Mouse (Mus musculus) MEL (cell line): Measurements from ENCODE around the gene Dydc2. TPM values are rescaled to one million over a fixed set of nuclear protein-coding genes. Genes with fewer than 3 reads are reported as not detected.

Source experiments
- DNase-seq: peaks from one replicate; pipeline ENCODE4 v3.0.0; 2011; ENCODE audit warnings: low read depth, low spot score
- H3K27ac ChIP-seq: 2 replicates; pipeline ENCODE4 v1.5.1; 2012; ENCODE audit warnings: low read depth, mild to moderate bottlenecking, control low read depth, low read length, moderate library complexity; ENCODE audit not compliant: control insufficient read depth
- H3K27me3 ChIP-seq, 2 experiments: fragments of 150-350 bp in 1 of 2; sonication (generic) in 1 of 2; 2 replicates each; pipeline ENCODE4 v1.6.1; 2012; ENCODE audit warnings: low read length in 2 of 2, mild to moderate bottlenecking in 2 of 2, improper control_type of control experiment in 1 of 2, moderate library complexity in 1 of 2; ENCODE audit not compliant: insufficient read depth in 2 of 2, control insufficient read depth in 1 of 2
- H3K36me3 ChIP-seq, 2 experiments: 2 replicates each; pipeline ENCODE4 v1.6.1; 2012 to 2014; ENCODE audit warnings: low read length in 2 of 2, improper control_type of control experiment in 1 of 2, inconsistent platforms in 1 of 2, mild to moderate bottlenecking in 1 of 2; ENCODE audit not compliant: insufficient read depth in 2 of 2, control insufficient read depth in 1 of 2
- H3K4me1 ChIP-seq, 2 experiments: fragments of 150-350 bp in 1 of 2; sonication (generic) in 1 of 2; 2 replicates each; pipeline ENCODE4 v1.6.1; 2012; ENCODE audit warnings: low read length in 2 of 2, improper control_type of control experiment in 1 of 2, mild to moderate bottlenecking in 1 of 2; ENCODE audit not compliant: insufficient read depth in 2 of 2, control insufficient read depth in 1 of 2
- H3K4me3 ChIP-seq, 2 experiments: fragments of 150-350 bp in 1 of 2; sonication (generic) in 1 of 2; 2 replicates each; pipeline ENCODE4 v1.5.1; 2012; ENCODE audit warnings: low read depth in 2 of 2, low read length in 2 of 2, mild to moderate bottlenecking in 2 of 2, moderate library complexity in 2 of 2, control low read depth in 1 of 2, improper control_type of control experiment in 1 of 2; ENCODE audit not compliant: control insufficient read depth in 1 of 2, insufficient read depth in 1 of 2
- H3K79me2 ChIP-seq: 2 replicates; pipeline ENCODE4 v1.6.1; 2012; ENCODE audit warnings: mild to moderate bottlenecking, low read length, moderate library complexity; ENCODE audit not compliant: control insufficient read depth, poor library complexity, insufficient read depth
- H3K9ac ChIP-seq: 2 replicates; pipeline ENCODE4 v1.6.1; 2012; ENCODE audit warnings: low read depth, mild to moderate bottlenecking, control low read depth, low read length, moderate library complexity; ENCODE audit not compliant: control insufficient read depth, poor library complexity, severe bottlenecking
- H3K9me3 ChIP-seq: fragments of 150-350 bp; sonication (generic); replicated peaks from 2 replicates; pipeline ENCODE4 v1.6.1; 2012; ENCODE audit warnings: mild to moderate bottlenecking, low read length, improper control_type of control experiment, moderate library complexity; ENCODE audit not compliant: insufficient read depth
- BHLHE40 ChIP-seq: IDR thresholded peaks from 2 replicates; pipeline ENCODE4 v1.6.1; 2012; ENCODE audit warnings: low read depth, mild to moderate bottlenecking, inconsistent platforms, low read length, improper control_type of control experiment, borderline replicate concordance
- CHD2 ChIP-seq: IDR thresholded peaks from 2 replicates; pipeline ENCODE4 v1.6.1; 2011; ENCODE audit warnings: low read length, improper control_type of control experiment
- CTCF ChIP-seq, 3 experiments: IDR thresholded peaks in 2 of 3; conservative IDR thresholded peaks in 1 of 3; 2 replicates each; pipeline ENCODE4 v1.5.1; 2011 to 2012; ENCODE audit warnings: low read length in 3 of 3, low read depth in 2 of 3, mild to moderate bottlenecking in 2 of 3, improper control_type of control experiment in 1 of 3, inconsistent platforms in 1 of 3, mixed read lengths in 1 of 3, moderate library complexity in 1 of 3; ENCODE audit not compliant: control insufficient read depth in 1 of 3, insufficient read depth in 1 of 3, poor library complexity in 1 of 3, severe bottlenecking in 1 of 3
- E2F4 ChIP-seq: IDR thresholded peaks from 2 replicates; pipeline ENCODE4 v1.6.1; 2011; ENCODE audit warnings: low read depth, low read length, improper control_type of control experiment, borderline replicate concordance
- ELF1 ChIP-seq: IDR thresholded peaks from 2 replicates; pipeline ENCODE4 v1.6.1; 2014; ENCODE audit warnings: low read depth, mild to moderate bottlenecking, inconsistent platforms, low read length, improper control_type of control experiment, moderate library complexity
- EP300 ChIP-seq, 2 experiments: IDR thresholded peaks; 2 replicates each; pipeline ENCODE4 v1.6.1; 2011; ENCODE audit warnings: improper control_type of control experiment in 2 of 2, low read length in 2 of 2, low read depth in 1 of 2, mild to moderate bottlenecking in 1 of 2
- ETS1 ChIP-seq: IDR thresholded peaks from 2 replicates; pipeline ENCODE4 v1.6.1; 2012; ENCODE audit warnings: low read depth, mild to moderate bottlenecking, inconsistent platforms, low read length, improper control_type of control experiment, moderate library complexity
- GABPA ChIP-seq: IDR thresholded peaks from 2 replicates; pipeline ENCODE4 v1.6.1; 2012; ENCODE audit warnings: low read depth, mild to moderate bottlenecking, inconsistent platforms, low read length, improper control_type of control experiment, moderate library complexity
- GATA1 ChIP-seq: IDR thresholded peaks from 2 replicates; pipeline ENCODE4 v1.6.1; 2011; ENCODE audit warnings: low read depth, low read length, improper control_type of control experiment
- HCFC1 ChIP-seq: IDR thresholded peaks from 2 replicates; pipeline ENCODE4 v1.6.1; 2012; ENCODE audit warnings: low read depth, mild to moderate bottlenecking, inconsistent platforms, low read length, improper control_type of control experiment, moderate library complexity
- JUND ChIP-seq: IDR thresholded peaks from 2 replicates; pipeline ENCODE4 v1.6.1; 2011; ENCODE audit warnings: low read depth, mild to moderate bottlenecking, improper control_type of control experiment, low read length
- KAT2A ChIP-seq: conservative IDR thresholded peaks from 2 replicates; pipeline ENCODE4 v1.6.1; 2012; ENCODE audit warnings: low read depth, low read length, improper control_type of control experiment, inconsistent platforms
- MAFK ChIP-seq: IDR thresholded peaks from 2 replicates; pipeline ENCODE4 v1.6.1; 2011; ENCODE audit warnings: low read depth, mild to moderate bottlenecking, low read length, improper control_type of control experiment, borderline replicate concordance
- MAX ChIP-seq: IDR thresholded peaks from 2 replicates; pipeline ENCODE4 v1.6.1; 2011; ENCODE audit warnings: low read length, improper control_type of control experiment
- MAZ ChIP-seq: IDR thresholded peaks from 2 replicates; pipeline ENCODE4 v1.6.1; 2012; ENCODE audit warnings: low read depth, mild to moderate bottlenecking, inconsistent platforms, low read length, improper control_type of control experiment
- MEF2A ChIP-seq: IDR thresholded peaks from 2 replicates; pipeline ENCODE4 v1.6.1; 2014; ENCODE audit warnings: low read depth, mild to moderate bottlenecking, inconsistent platforms, low read length, improper control_type of control experiment; ENCODE audit not compliant: poor library complexity, insufficient replicate concordance, severe bottlenecking; ENCODE audit errors: extremely low read depth
- MXI1 ChIP-seq: IDR thresholded peaks from 2 replicates; pipeline ENCODE4 v1.6.1; 2011; ENCODE audit warnings: mild to moderate bottlenecking, low read depth, low read length, improper control_type of control experiment
- MYC ChIP-seq: IDR thresholded peaks from 2 replicates; pipeline ENCODE4 v1.6.1; 2011; ENCODE audit warnings: low read depth, mild to moderate bottlenecking, low read length, improper control_type of control experiment, moderate library complexity
- NELFE ChIP-seq: IDR thresholded peaks from 2 replicates; pipeline ENCODE4 v1.6.1; 2011; ENCODE audit warnings: low read depth, low read length, improper control_type of control experiment
- NRF1 ChIP-seq: IDR thresholded peaks from 2 replicates; pipeline ENCODE4 v1.6.1; 2014; ENCODE audit warnings: low read depth, mild to moderate bottlenecking, inconsistent platforms, low read length, improper control_type of control experiment, moderate library complexity; ENCODE audit not compliant: poor library complexity, insufficient read depth, severe bottlenecking
- POLR2A ChIP-seq, 2 experiments: IDR thresholded peaks; 2 replicates each; pipeline ENCODE4 v1.6.1; 2011 to 2012; ENCODE audit warnings: low read length in 2 of 2, mild to moderate bottlenecking in 2 of 2, control low read depth in 1 of 2, improper control_type of control experiment in 1 of 2, low read depth in 1 of 2, moderate library complexity in 1 of 2; ENCODE audit not compliant: control insufficient read depth in 1 of 2, insufficient read depth in 1 of 2, poor library complexity in 1 of 2
- POLR2AphosphoS2 ChIP-seq: IDR thresholded peaks from 2 replicates; pipeline ENCODE4 v1.6.1; 2011; ENCODE audit warnings: low read length, improper control_type of control experiment
- POLR2AphosphoS5 ChIP-seq: IDR thresholded peaks from 2 replicates; pipeline ENCODE4 v1.6.1; 2012; ENCODE audit warnings: low read depth, borderline replicate concordance, mild to moderate bottlenecking, inconsistent platforms, low read length, moderate library complexity, mixed read lengths
- RAD21 ChIP-seq: IDR thresholded peaks from 2 replicates; pipeline ENCODE4 v1.6.1; 2011; ENCODE audit warnings: mild to moderate bottlenecking, low read depth, low read length, improper control_type of control experiment
- RCOR1 ChIP-seq: IDR thresholded peaks from 2 replicates; pipeline ENCODE4 v1.6.1; 2012; ENCODE audit warnings: low read depth, mild to moderate bottlenecking, inconsistent platforms, low read length, improper control_type of control experiment
- SIN3A ChIP-seq: IDR thresholded peaks from 2 replicates; pipeline ENCODE4 v1.6.1; 2012; ENCODE audit warnings: low read length, improper control_type of control experiment, inconsistent platforms
- SMC3 ChIP-seq: IDR thresholded peaks from 2 replicates; pipeline ENCODE4 v1.6.1; 2011; ENCODE audit warnings: low read depth, low read length, improper control_type of control experiment
- TBP ChIP-seq: IDR thresholded peaks from 2 replicates; pipeline ENCODE4 v1.8.0; 2011; ENCODE audit warnings: low read depth, low read length, improper control_type of control experiment
- TCF12 ChIP-seq: IDR thresholded peaks from 2 replicates; pipeline ENCODE4 v1.6.1; 2014; ENCODE audit warnings: low read depth, mild to moderate bottlenecking, inconsistent platforms, low read length, improper control_type of control experiment, moderate library complexity
- UBTF ChIP-seq: IDR thresholded peaks from 2 replicates; pipeline ENCODE4 v1.6.1; 2012; ENCODE audit warnings: low read depth, mild to moderate bottlenecking, inconsistent platforms, low read length, improper control_type of control experiment, moderate library complexity, borderline replicate concordance; ENCODE audit not compliant: insufficient read depth
- USF1 ChIP-seq: IDR thresholded peaks from 2 replicates; pipeline ENCODE4 v1.6.1; 2014; ENCODE audit warnings: low read depth, mild to moderate bottlenecking, inconsistent platforms, low read length, improper control_type of control experiment, moderate library complexity
- USF2 ChIP-seq, 2 experiments: IDR thresholded peaks; 2 replicates each; pipeline ENCODE4 v1.6.1; 2011 to 2012; ENCODE audit warnings: improper control_type of control experiment in 2 of 2, low read length in 2 of 2, borderline replicate concordance in 1 of 2, inconsistent platforms in 1 of 2, low read depth in 1 of 2, mild to moderate bottlenecking in 1 of 2; ENCODE audit not compliant: insufficient read depth in 1 of 2
- ZC3H11A ChIP-seq: IDR thresholded peaks from 2 replicates; pipeline ENCODE4 v1.6.1; 2012; ENCODE audit warnings: low read depth, mild to moderate bottlenecking, inconsistent platforms, low read length, improper control_type of control experiment
- ZKSCAN1 ChIP-seq: IDR thresholded peaks from 2 replicates; pipeline ENCODE4 v1.6.1; 2012; ENCODE audit warnings: low read depth, mild to moderate bottlenecking, inconsistent platforms, low read length, improper control_type of control experiment, moderate library complexity
- ZMIZ1 ChIP-seq: IDR thresholded peaks from 2 replicates; pipeline ENCODE4 v1.6.1; 2012; ENCODE audit warnings: low read depth, mild to moderate bottlenecking, inconsistent platforms, low read length, improper control_type of control experiment, moderate library complexity
- ZNF384 ChIP-seq: IDR thresholded peaks from 2 replicates; pipeline ENCODE4 v1.6.1; 2012; ENCODE audit warnings: low read depth, mild to moderate bottlenecking, inconsistent platforms, low read length, improper control_type of control experiment
- polyA plus RNA-seq, 2 experiments: library from polyadenylated mRNA; stranded (reverse) in 1 of 2; unstranded in 1 of 2; fragments of >175 nt in 1 of 2; fragments of >200 nt in 1 of 2; gene quantifications; 2 replicates each; pipeline versions ENCODE4 v1.2.1 to v1.2.4; 2012; ENCODE audit warnings: low replicate concordance in 2 of 2, low read depth in 1 of 2; ENCODE audit not compliant: insufficient read length in 2 of 2, insufficient read depth in 1 of 2, missing spikeins in 1 of 2
- total RNA-seq: library from RNA; depleted of rRNA; stranded (reverse); fragments of 300-350 nt; gene quantifications from 2 replicates; pipeline ENCODE4 v1.2.3, GENCODE M21; 2012

Dydc2 gene
- total and polyA plus RNA-seq, 3 experiments = not detected

GRCm38 (mm10) chr14:41025594-41026284 is 43.3 kb downstream of the Dydc2 start:
- H3K36me3 ChIP-seq = peaks cover 0 to 16% of the 10 kb centered on the region in 2 experiments; a peak in 2 of 4 replicates
- H3K27me3 ChIP-seq = no peaks in the 10 kb centered on the region
- H3K27ac ChIP-seq = peak overlapping the region; percentile 32; the same call in 1 of the 2 replicates
- H3K79me2 ChIP-seq = no peaks in the 10 kb centered on the region
- H3K9ac ChIP-seq = no peak overlapping the region
- peaks cover 8 to 18% of the 10 kb centered on the region in 2 experiments for H3K4me1 ChIP-seq
- no peaks in the 10 kb centered on the region for H3K9me3 ChIP-seq
- H3K4me3 ChIP-seq = peak overlapping the region in 1 of 2 experiments; percentile 13; a peak in 1 of 4 replicates
- DNase-seq = peak; percentile 53
- TF ChIP-seq ZNF384 (peak; percentile 35; the same call in 1 of the 2 replicates), CHD2 (no peak), E2F4 (no peak), GATA1 (peak; percentile 96), UBTF (no peak), GABPA (no peak), MEF2A (peak; percentile 50; the same call in 1 of the 2 replicates), TCF12 (peak; percentile 96), MYC (no peak), USF1 (peak; percentile 69), NELFE (no peak), ZC3H11A (no peak), CTCF (IDR thresholded peaks at IDR 0.05 in 2 of 3, conservative IDR thresholded peaks at IDR 0.05 in 1 of 3; ENCODE audit: control insufficient read depth in 1 of 3, insufficient read depth in 1 of 3, low read depth in 2 of 3, low read length in 3 of 3, poor library complexity in 1 of 3, severe bottlenecking in 1 of 3) (no peak), RCOR1 (peak; percentile 81), MXI1 (no peak), POLR2AphosphoS5 (no peak), KAT2A (no peak; the same call in 1 of the 2 replicates), ETS1 (peak; percentile 98), ZMIZ1 (no peak), BHLHE40 (peak; percentile 60; the same call in 1 of the 2 replicates), SIN3A (peak; percentile 37; the same call in 1 of the 2 replicates), POLR2A (IDR thresholded peaks at IDR 0.05; ENCODE audit: control insufficient read depth in 1 of 2, insufficient read depth in 1 of 2, low read depth in 1 of 2, low read length in 2 of 2, poor library complexity in 1 of 2) (no peak), ZKSCAN1 (no peak), RAD21 (no peak), MAX (no peak), NRF1 (0 out of 2 replicates have a peak, but pooled peaks have one; percentile 9), POLR2AphosphoS2 (no peak), TBP (no peak), SMC3 (no peak), MAZ (peak; percentile 54; the same call in 1 of the 2 replicates), HCFC1 (no peak), USF2 (IDR thresholded peaks at IDR 0.05; ENCODE audit: borderline replicate concordance in 1 of 2, insufficient read depth in 1 of 2, low read depth in 1 of 2, low read length in 2 of 2) (no peak), MAFK (no peak), ELF1 (no peak), EP300 (IDR thresholded peaks at IDR 0.05; ENCODE audit: low read depth in 1 of 2, low read length in 2 of 2) (peak; percentile 84 to 86), JUND (no peak)
